Mouse (Mus musculus) cerebellum, postnatal 14 days (tissue): ENCODE results near the gene Smim4.
A peak's percentile ranks its signal among the peaks of the same experiment; 100 is the strongest.

Source experiments
- DNase-seq, 2 experiments: peaks; one replicate each; pipeline ENCODE4 v3.0.0; 2021; ENCODE audit warnings: mixed read lengths in 2 of 2

The Smim4 gene

GRCm38 (mm10) chr14:31112187-31112586 is 16.6 kb downstream of the Smim4 start:
- no peak for DNase-seq

- DNase-seq = no peak
Measured at GRCm38 (mm10) chr14:31110613-31111012, 18.1 kb downstream of the Smim4 start.

- no peak for DNase-seq
Measured at GRCm38 (mm10) chr14:31105156-31105555, 23.6 kb downstream of the Smim4 start.

- DNase-seq = no peak
Measured at GRCm38 (mm10) chr14:31089918-31090317, 38.8 kb downstream of the Smim4 start.

- no peak for DNase-seq
Measured at GRCm38 (mm10) chr14:31088515-31088914, 40.2 kb downstream of the Smim4 start.

GRCm38 (mm10) chr14:31087433-31087832 is 41.3 kb downstream of the Smim4 start:
- DNase-seq = peak in 1 of 2 experiments; percentile 11

GRCm38 (mm10) chr14:31081147-31081546 is 47.6 kb downstream of the Smim4 start:
- DNase-seq = peak; percentile 10 to 13

- DNase-seq = no peak
Measured at GRCm38 (mm10) chr14:31079313-31080028, 49.3 kb downstream of the Smim4 start.

- DNase-seq = no peak
Measured at GRCm38 (mm10) chr14:31078597-31079208, 50.1 kb downstream of the Smim4 start.

GRCm38 (mm10) chr14:31069086-31069733 is 59.5 kb downstream of the Smim4 start:
- DNase-seq = no peak

GRCm38 (mm10) chr14:31062277-31062676 is 66.5 kb downstream of the Smim4 start:
- no peak for DNase-seq

GRCm38 (mm10) chr14:31045817-31046216 is 82.9 kb downstream of the Smim4 start:
- DNase-seq = no peak

- DNase-seq = no peak
Measured at GRCm38 (mm10) chr14:31045296-31045695, 83.5 kb downstream of the Smim4 start.
